Mouse (Mus musculus): ENCODE results near the gene Trim69. TPM values are rescaled to one million over a fixed set of nuclear protein-coding genes. Genes with fewer than 3 reads are reported as not detected.

Gene Trim69
- polyA plus RNA-seq, 1 experiment from 2014 or later: not detected

GRCm38 (mm10) chr2:122137839-122138465 is 22.5 kb upstream of the Trim69 start:
- Histone ChIP-seq H3K4me1 (ENCODE audit: control insufficient read depth, insufficient read depth, low read length) (no peaks in the 10 kb centered on the region), H3K27me3 (ENCODE audit: control insufficient read depth, insufficient read depth, low read length) (no peaks in the 10 kb centered on the region), H3K9ac (replicated peaks; ENCODE audit: low read length) (no peak overlapping the region), H3K36me3 (ENCODE audit: control insufficient read depth, insufficient read depth, low read length) (no peaks in the 10 kb centered on the region), H3K9me3 (ENCODE audit: control insufficient read depth, low read length) (no peaks in the 10 kb centered on the region), H3K4me2 (ENCODE audit: low read length) (no peak overlapping the region), H3K4me3 (replicated peaks; ENCODE audit: low read depth, low read length) (no peak overlapping the region), H3K27ac (replicated peaks; ENCODE audit: low read depth, low read length) (no peak overlapping the region)
- 70% methylated on average over 5 of the region's 5 CpGs for WGBS
- ATAC-seq (ENCODE audit: low FRiP score, low TSS enrichment): no peak
- DNase-seq: no peak

- 83% methylated on average over 2 of the region's 2 CpGs for WGBS
- DNase-seq (no peak), ATAC-seq (ENCODE audit: low FRiP score, low TSS enrichment) (no peak)
- Histone ChIP-seq H3K9me3 (ENCODE audit: control insufficient read depth, low read length) (no peaks in the 10 kb centered on the region), H3K9ac (replicated peaks; ENCODE audit: low read length) (no peak overlapping the region), H3K36me3 (ENCODE audit: control insufficient read depth, insufficient read depth, low read length) (no peaks in the 10 kb centered on the region), H3K27ac (replicated peaks; ENCODE audit: low read depth, low read length) (no peak overlapping the region), H3K4me2 (ENCODE audit: low read length) (no peak overlapping the region), H3K27me3 (ENCODE audit: control insufficient read depth, insufficient read depth, low read length) (no peaks in the 10 kb centered on the region), H3K4me1 (ENCODE audit: control insufficient read depth, insufficient read depth, low read length) (no peaks in the 10 kb centered on the region), H3K4me3 (replicated peaks; ENCODE audit: low read depth, low read length) (no peak overlapping the region)
These were observed 19.7 kb upstream of the Trim69 start for GRCm38 (mm10) chr2:122140815-122141214.

- DNase-seq: no peak
- Histone ChIP-seq H3K4me3 (replicated peaks; ENCODE audit: low read depth, low read length) (no peak overlapping the region), H3K9me3 (ENCODE audit: control insufficient read depth, low read length) (no peaks in the 10 kb centered on the region), H3K27me3 (ENCODE audit: control insufficient read depth, insufficient read depth, low read length) (no peaks in the 10 kb centered on the region), H3K4me1 (ENCODE audit: control insufficient read depth, insufficient read depth, low read length) (no peaks in the 10 kb centered on the region), H3K36me3 (ENCODE audit: control insufficient read depth, insufficient read depth, low read length) (no peaks in the 10 kb centered on the region), H3K9ac (replicated peaks; ENCODE audit: low read length) (no peak overlapping the region), H3K27ac (replicated peaks; ENCODE audit: low read depth, low read length) (no peak overlapping the region), H3K4me2 (ENCODE audit: low read length) (no peak overlapping the region)
- no peak for ATAC-seq (ENCODE audit: low FRiP score, low TSS enrichment)
- WGBS: 80% methylated on average over 5 of the region's 5 CpGs
These were observed 19.1 kb upstream of the Trim69 start for GRCm38 (mm10) chr2:122141332-122141967.

GRCm38 (mm10) chr2:122143111-122143510 is 17.4 kb upstream of the Trim69 start:
- Histone ChIP-seq H3K4me1 (ENCODE audit: control insufficient read depth, insufficient read depth, low read length) (0 out of 2 replicates have a peak, but pooled peaks cover 5% of the 10 kb centered on the region), H3K27me3 (ENCODE audit: control insufficient read depth, insufficient read depth, low read length) (no peaks in the 10 kb centered on the region), H3K4me2 (ENCODE audit: low read length) (no peak overlapping the region), H3K4me3 (replicated peaks; ENCODE audit: low read depth, low read length) (no peak overlapping the region), H3K9ac (replicated peaks; ENCODE audit: low read length) (no peak overlapping the region), H3K27ac (replicated peaks; ENCODE audit: low read depth, low read length) (no peak overlapping the region), H3K36me3 (ENCODE audit: control insufficient read depth, insufficient read depth, low read length) (no peaks in the 10 kb centered on the region), H3K9me3 (ENCODE audit: control insufficient read depth, low read length) (no peaks in the 10 kb centered on the region)
- ATAC-seq (ENCODE audit: low FRiP score, low TSS enrichment) (no peak), DNase-seq (no peak)
- 93% methylated on average over 3 of the region's 3 CpGs for WGBS

DNA sequence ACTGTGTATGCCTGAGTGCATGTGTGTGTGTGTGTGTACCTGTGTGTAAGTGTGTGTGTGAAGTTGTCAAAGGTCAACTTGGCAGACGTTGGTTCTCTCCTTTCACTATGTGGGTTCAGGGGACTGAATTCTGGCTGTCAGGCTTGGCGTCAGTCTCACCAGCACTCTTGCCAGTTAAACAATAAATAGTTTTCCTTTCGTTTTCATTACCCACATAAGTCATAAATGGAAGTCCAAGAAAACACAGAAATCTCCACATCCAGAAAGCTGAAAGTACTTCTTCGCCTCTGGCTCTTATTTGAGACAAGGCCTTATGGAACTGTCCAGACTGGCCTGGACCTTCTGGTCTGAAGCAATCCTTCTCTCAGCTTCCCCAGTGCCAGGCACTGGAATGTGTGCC is 14.7 kb upstream of the Trim69 start:
- Histone ChIP-seq H3K27ac (replicated peaks; ENCODE audit: low read depth, low read length) (no peak overlapping the region), H3K9ac (replicated peaks; ENCODE audit: low read length) (no peak overlapping the region), H3K36me3 (ENCODE audit: control insufficient read depth, insufficient read depth, low read length) (no peaks in the 10 kb centered on the region), H3K4me2 (ENCODE audit: low read length) (no peak overlapping the region), H3K9me3 (ENCODE audit: control insufficient read depth, low read length) (no peaks in the 10 kb centered on the region), H3K4me1 (ENCODE audit: control insufficient read depth, insufficient read depth, low read length) (0 out of 2 replicates have a peak, but pooled peaks cover 5% of the 10 kb centered on the region), H3K4me3 (replicated peaks; ENCODE audit: low read depth, low read length) (no peak overlapping the region), H3K27me3 (ENCODE audit: control insufficient read depth, insufficient read depth, low read length) (no peaks in the 10 kb centered on the region)
- WGBS: 77% methylated on average over 4 of the region's 4 CpGs
- DNase-seq: no peak
- no peak for ATAC-seq (ENCODE audit: low FRiP score, low TSS enrichment)

DNA sequence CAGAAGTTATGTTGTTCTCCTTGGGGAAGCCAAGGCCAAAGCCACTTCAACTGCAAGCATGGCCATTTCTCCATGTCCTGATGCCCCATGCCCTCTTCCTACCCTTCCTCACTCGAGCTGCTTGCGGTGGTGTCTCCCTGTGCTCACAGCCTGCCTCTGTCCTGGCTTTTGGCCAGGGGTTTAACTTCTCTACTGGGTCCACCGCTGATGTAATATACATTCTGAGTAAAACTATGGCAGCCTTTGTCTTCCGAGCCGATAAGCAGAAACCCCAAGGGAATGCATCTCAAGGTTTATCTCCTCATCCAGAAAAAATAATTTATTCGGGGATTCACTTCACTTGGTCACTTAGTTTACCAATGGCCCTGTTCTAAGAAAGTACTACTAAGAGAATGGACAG is 13.8 kb upstream of the Trim69 start:
- Histone ChIP-seq H3K9ac (replicated peaks; ENCODE audit: low read length) (no peak overlapping the region), H3K27ac (replicated peaks; ENCODE audit: low read depth, low read length) (no peak overlapping the region), H3K4me3 (replicated peaks; ENCODE audit: low read depth, low read length) (no peak overlapping the region), H3K9me3 (ENCODE audit: control insufficient read depth, low read length) (no peaks in the 10 kb centered on the region), H3K4me2 (ENCODE audit: low read length) (no peak overlapping the region), H3K36me3 (ENCODE audit: control insufficient read depth, insufficient read depth, low read length) (no peaks in the 10 kb centered on the region), H3K27me3 (ENCODE audit: control insufficient read depth, insufficient read depth, low read length) (no peaks in the 10 kb centered on the region), H3K4me1 (ENCODE audit: control insufficient read depth, insufficient read depth, low read length) (0 out of 2 replicates have a peak, but pooled peaks cover 5% of the 10 kb centered on the region)
- 65% methylated on average over 6 of the region's 6 CpGs for WGBS
- no peak for ATAC-seq (ENCODE audit: low FRiP score, low TSS enrichment)
- peak; percentile 12 for DNase-seq

- WGBS: under 1% methylated on average over 40 of the region's 40 CpGs
- Histone ChIP-seq H3K4me2 (ENCODE audit: low read length) (peak within 1 kb of the TSS; percentile 95), H3K27me3 (ENCODE audit: control insufficient read depth, insufficient read depth, low read length) (no peaks in the 10 kb centered on the region), H3K4me3 (replicated peaks; ENCODE audit: low read depth, low read length) (peak within 1 kb of the TSS; percentile 62), H3K9me3 (ENCODE audit: control insufficient read depth, low read length) (no peaks in the 10 kb centered on the region), H3K36me3 (ENCODE audit: control insufficient read depth, insufficient read depth, low read length) (no peaks in the 10 kb centered on the region), H3K4me1 (ENCODE audit: control insufficient read depth, insufficient read depth, low read length) (0 out of 2 replicates have a peak, but pooled peaks cover 5% of the 10 kb centered on the region), H3K9ac (replicated peaks; ENCODE audit: low read length) (peak within 1 kb of the TSS; percentile 63), H3K27ac (replicated peaks; ENCODE audit: low read depth, low read length) (no peak within 1 kb of the TSS)
- DNase-seq: peak; percentile 97
- ATAC-seq (ENCODE audit: low FRiP score, low TSS enrichment): peak; percentile 94
These were observed 12.8 kb upstream of the Trim69 start, which contains the start of gene B2m for GRCm38 (mm10) chr2:122147508-122148241. Gene B2m, plus strand, starts transcription at chr2:122147686.

- WGBS: 35% methylated on average over 18 of the region's 18 CpGs
- peak overlapping the region; percentile 95 for H3K4me2 ChIP-seq (ENCODE audit: low read length)
- no peaks in the 10 kb centered on the region for H3K9me3 ChIP-seq (ENCODE audit: control insufficient read depth, low read length)
- DNase-seq (peak; percentile 35), ATAC-seq (ENCODE audit: low FRiP score, low TSS enrichment) (no peak)
- H3K36me3 ChIP-seq (ENCODE audit: control insufficient read depth, insufficient read depth, low read length): no peaks in the 10 kb centered on the region
- no peak overlapping the region for H3K27ac ChIP-seq (replicated peaks; ENCODE audit: low read depth, low read length)
- H3K4me3 ChIP-seq (replicated peaks; ENCODE audit: low read depth, low read length): peak overlapping the region; percentile 62
- H3K9ac ChIP-seq (replicated peaks; ENCODE audit: low read length): peak overlapping the region; percentile 63
- H3K27me3 ChIP-seq (ENCODE audit: control insufficient read depth, insufficient read depth, low read length): no peaks in the 10 kb centered on the region
- H3K4me1 ChIP-seq (ENCODE audit: control insufficient read depth, insufficient read depth, low read length): 0 out of 2 replicates have a peak, but pooled peaks cover 5% of the 10 kb centered on the region
These were observed 12.1 kb upstream of the Trim69 start for GRCm38 (mm10) chr2:122148242-122148917.

Measured in midbrain, embryonic 14.5 days (tissue).